Mouse (Mus musculus): ENCODE data around the gene Cdh18. TPM values are rescaled to one million over a fixed set of nuclear protein-coding genes. Genes with fewer than 3 reads are reported as not detected.

Gene Cdh18
- not detected for polyA plus RNA-seq (2017; shearing (Covaris generic))

DNA sequence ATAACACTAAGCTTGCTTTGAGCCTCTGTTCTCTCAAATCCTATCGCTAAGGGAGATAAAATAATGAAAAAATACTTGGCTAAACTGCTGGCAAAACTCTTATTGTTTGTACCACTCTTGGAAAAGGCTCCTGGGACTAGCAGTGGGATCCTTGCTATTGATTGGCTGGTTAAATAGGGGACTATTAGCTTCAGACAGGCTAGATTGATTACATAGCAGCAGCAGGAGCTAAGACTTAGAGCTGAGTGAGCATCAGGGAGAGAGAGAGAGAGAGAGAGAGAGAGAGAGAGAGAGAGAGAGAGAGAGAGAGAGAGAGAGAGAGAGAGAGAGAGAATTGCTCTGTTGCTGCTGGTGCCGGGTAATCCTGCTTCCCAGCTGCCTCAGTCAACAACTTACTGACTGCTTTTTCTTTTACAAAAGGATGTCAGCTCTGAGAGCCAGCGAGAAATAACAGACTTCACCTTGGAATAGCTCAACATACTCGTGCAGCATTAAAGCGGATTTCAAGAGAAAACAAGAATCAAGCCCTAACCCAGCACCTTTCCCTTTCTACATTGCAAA is at the start of gene Cdh18:
Cdh18 (plus strand) TSS at position 312 of the 561 bp plus-strand sequence.

All from inflammation-experienced regulatory T-cells, adult 16 weeks (primary cell).